Mouse (Mus musculus): ENCODE measurements around the gene Synj1.

DNA sequence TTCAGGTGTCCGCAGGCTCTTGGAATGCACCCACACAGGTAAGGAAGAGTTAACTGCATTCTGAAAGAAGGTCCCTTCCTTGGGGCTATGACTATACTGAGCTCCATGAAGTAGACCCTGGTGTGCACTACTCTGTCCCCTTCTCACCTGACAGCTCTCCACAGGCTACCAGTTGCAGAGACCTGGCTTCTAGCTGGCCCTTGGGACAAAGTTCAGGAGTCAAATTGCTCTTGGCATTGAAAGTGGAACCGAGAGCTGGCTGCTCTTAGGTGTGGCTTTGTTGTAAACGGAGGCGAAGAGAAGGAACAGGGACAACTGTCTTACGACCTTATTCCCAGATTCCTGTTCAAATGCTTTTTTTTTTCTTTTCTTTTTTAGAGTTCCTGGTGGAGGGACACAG is 44.0 kb upstream of the Synj1 start:
- TF ChIP-seq CTCF (IDR thresholded peaks at IDR 0.05; ENCODE audit: borderline replicate concordance, insufficient read depth, low read length): no peak
- TF ChIP-seq POLR2A (IDR thresholded peaks at IDR 0.05; ENCODE audit: low read depth, low read length): no peak
